9 mouse cellular contexts compared by ENCODE assay signal in genomic region chr5:125312970-125313597, GRCm38 (mm10). TPM values are rescaled to one million over a fixed set of nuclear protein-coding genes. Genes with fewer than 3 reads are reported as not detected.
A peak's percentile ranks its signal among the peaks of the same experiment; 100 is the strongest.
DNase-seq lines count a peak whose midpoint lies in the region; ATAC-seq and TF ChIP-seq lines count a peak whose summit lies in the region.
"Had no signal": no experiment of that assay in that cellular context is flagged by ENCODE, and none has a peak within 500 bp of the region (broad histone marks: within the 10 kb centered on the region; RNA-seq: fewer than 3 reads in every experiment).

No protein-coding gene starts in this region.

- intact Hi-C loops in left cerebral cortex, postnatal 14 days (cut with DNase I): no loop called here

- H3K4me2 ChIP-seq in forebrain, embryonic 14.5 days (ENCODE audit: low read length): no peak overlapping the region
- H3K4me2 ChIP-seq: midbrain, embryonic 11.5 days had no signal

- peak; percentile 77 for ATAC-seq in granulocyte monocyte progenitor cell, adult 5-6 weeks (replicated peaks; ENCODE audit: poor library complexity, severe bottlenecking)
- no peak for ATAC-seq in forebrain, embryonic 14.5 days

- no peak overlapping the region for H3K4me3 ChIP-seq in lung, adult 2 months (replicated peaks; ENCODE audit: extremely low read depth, low read depth, low read length)
- H3K4me3 ChIP-seq in forebrain, embryonic 14.5 days (ENCODE audit: low read depth, low read length): no peak overlapping the region

- no peaks in the 10 kb centered on the region for H3K9me3 ChIP-seq in forebrain, embryonic 14.5 days (replicated peaks; ENCODE audit: control insufficient read depth, low read length)

- no peak overlapping the region for H3K27ac ChIP-seq in forebrain, embryonic 14.5 days (ENCODE audit: low read depth, low read length)

- 46% methylated on average over 13 of the region's 13 CpGs for WGBS in lung, adult 2 months
- 88% methylated on average over 13 of the region's 13 CpGs for WGBS in forebrain, embryonic 14.5 days

- TF ChIP-seq POLR2A in lung, adult 2 months (IDR thresholded peaks at IDR 0.05; ENCODE audit: borderline replicate concordance, extremely low read depth, low read depth, low read length): no peak

- DNase-seq in adrenal gland, adult 2 months: peak; percentile 65
- DNase-seq in adrenal gland, postnatal 4 days (ENCODE audit: low spot score in 2 of 2): no peak
- peak; percentile 32 for DNase-seq in layer of hippocampus, adult 9-11 months
- DNase-seq in layer of hippocampus, adult 11-12 months (ENCODE audit: low spot score): no peak
- peak; percentile 24 for DNase-seq in lung, adult 2 months
- no peak for DNase-seq in forebrain, embryonic 14.5 days (ENCODE audit: low spot score)
- DNase-seq in left cerebral cortex, postnatal 14 days (ENCODE audit: low spot score in 2 of 2): no peak

- no peak overlapping the region for H3K9ac ChIP-seq in forebrain, embryonic 14.5 days (ENCODE audit: low read length)

- peaks cover 15% of the 10 kb centered on the region for H3K4me1 ChIP-seq in lung, adult 2 months (ENCODE audit: control insufficient read depth, insufficient read depth, low read length)
- no peaks in the 10 kb centered on the region for H3K4me1 ChIP-seq in forebrain, embryonic 14.5 days (ENCODE audit: control insufficient read depth, insufficient read depth, low read length)

- no peaks in the 10 kb centered on the region for H3K27me3 ChIP-seq in forebrain, embryonic 14.5 days (replicated peaks; ENCODE audit: control insufficient read depth, insufficient read depth, low read length)

- H3K36me3 ChIP-seq in forebrain, embryonic 14.5 days (ENCODE audit: control insufficient read depth, insufficient read depth, low read length): no peaks in the 10 kb centered on the region

- TF ChIP-seq CTCF in lung, adult 2 months (IDR thresholded peaks at IDR 0.05; ENCODE audit: insufficient read depth, low read length): no peak

RNA-seq across cellular contexts. Expression of gene Scarb1, which starts 27.8 kb away (rescaled TPM):
- total RNA-seq in adrenal gland, adult 2 months (2021): 1,000 to 10,000 TPM; 2,436 to 2,553 TPM
- polyA plus RNA-seq in adrenal gland, adult 2 months (2012; rRNA removed): 2,348 and 2,822 TPM in 2 replicates
- total RNA-seq in adrenal gland, postnatal 4 days (2021): 100 to 1,000 TPM; 582 to 655 TPM
- total RNA-seq in granulocyte monocyte progenitor cell, adult 5-6 weeks (2014; fragmentation: Nextera tagmentation): 80.2 and 145 TPM in 2 replicates
- total RNA-seq in granulocyte monocyte progenitor cell, adult 5-6 weeks (2017): 49.0 and 53.9 TPM in 2 replicates
- polyA plus RNA-seq in lung, adult 2 months (2012; rRNA removed): 173 and 196 TPM in 2 replicates
- polyA plus RNA-seq in forebrain, embryonic 14.5 days (2014; fragmentation: Nextera tagmentation; extraction: Ambion mirVana): 17.6 and 21.7 TPM in 2 replicates
- 10 to 100 TPM; 36.9 to 41.1 TPM for total RNA-seq in left cerebral cortex, postnatal 14 days (2021)

Comparison
In these comparisons a context has a peak if more than half of its experiments do, and no peak if none do; other contexts are left out.
1. DNase-seq: peak in adrenal gland, adult 2 months (single experiment), layer of hippocampus, adult 9-11 months (single experiment) and lung, adult 2 months (single experiment); none in adrenal gland, postnatal 4 days (0 of 2), layer of hippocampus, adult 11-12 months (single experiment), forebrain, embryonic 14.5 days (single experiment) and left cerebral cortex, postnatal 14 days (0 of 2).